Mouse (Mus musculus): ENCODE measurements around the gene Arhgap19. TPM values are rescaled to one million over a fixed set of nuclear protein-coding genes. Genes with fewer than 3 reads are reported as not detected.
A peak's percentile ranks its signal among the peaks of the same experiment; 100 is the strongest.

Arhgap19 gene
- polyA plus RNA-seq, 1 experiment from 2014 or later = 23.2 TPM

DNA sequence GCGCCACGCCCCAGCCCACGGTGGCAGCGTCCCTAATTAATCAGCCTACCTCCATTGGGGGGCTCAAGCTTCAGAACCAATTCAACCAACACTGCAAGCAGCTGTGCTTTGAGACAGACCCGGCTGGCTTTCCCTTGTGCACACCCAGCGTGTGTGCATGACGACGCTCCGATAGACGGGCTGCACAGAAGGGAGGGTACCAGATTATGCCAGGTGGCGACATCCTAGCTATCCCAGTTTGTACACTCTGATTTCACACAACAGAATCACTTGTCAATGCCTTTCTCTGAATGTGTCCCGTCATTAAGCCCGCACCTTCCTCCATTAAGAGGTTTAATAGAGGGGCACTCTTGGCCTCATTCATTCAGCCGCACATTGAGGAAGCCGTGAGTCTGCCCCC is 47.1 kb downstream of the Arhgap19 start:
- Histone ChIP-seq H3K27me3 (peaks cover 21% of the 10 kb centered on the region; the same call in 1 of the 2 replicates), H3K36me3 (no peaks in the 10 kb centered on the region), H3K4me1 (peaks cover 23% of the 10 kb centered on the region), H3K9me3 (replicated peaks) (no peaks in the 10 kb centered on the region), H3K4me2 (replicated peaks) (no peak overlapping the region), H3K9ac (no peak overlapping the region), H3K4me3 (no peak overlapping the region), H3K27ac (no peak overlapping the region)
- WGBS = 48% methylated on average over 15 of the region's 15 CpGs
- ATAC-seq (ENCODE audit: low FRiP score) = peak; percentile 44

DNA sequence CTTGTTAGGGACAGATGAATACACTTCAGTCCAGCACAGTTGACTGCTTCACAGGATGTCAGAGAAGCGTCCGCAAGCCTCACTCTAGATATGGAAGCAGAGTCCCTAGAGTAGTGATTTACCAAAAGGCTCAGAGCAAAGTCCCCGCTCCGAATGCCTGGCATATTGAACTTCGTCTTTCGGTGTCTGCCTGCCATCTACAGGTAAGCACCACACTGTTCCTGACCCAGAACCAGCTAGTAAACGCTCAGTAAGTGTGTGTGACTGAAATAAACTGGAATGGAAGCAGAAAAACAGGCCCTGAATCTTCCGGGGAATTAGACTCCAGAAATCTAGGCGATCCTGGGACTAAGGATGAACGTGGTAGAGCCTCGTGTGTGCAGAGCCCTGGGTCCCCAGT is 49.9 kb downstream of the Arhgap19 start:
- no peak for ATAC-seq (ENCODE audit: low FRiP score)
- Histone ChIP-seq H3K4me2 (replicated peaks) (no peak overlapping the region), H3K27me3 (peaks cover 24% of the 10 kb centered on the region; the same call in 1 of the 2 replicates), H3K9me3 (replicated peaks) (no peaks in the 10 kb centered on the region), H3K4me1 (peaks cover 30% of the 10 kb centered on the region), H3K4me3 (no peak overlapping the region), H3K9ac (no peak overlapping the region), H3K36me3 (no peaks in the 10 kb centered on the region), H3K27ac (no peak overlapping the region)
- WGBS = 67% methylated on average over 11 of the region's 11 CpGs

DNA sequence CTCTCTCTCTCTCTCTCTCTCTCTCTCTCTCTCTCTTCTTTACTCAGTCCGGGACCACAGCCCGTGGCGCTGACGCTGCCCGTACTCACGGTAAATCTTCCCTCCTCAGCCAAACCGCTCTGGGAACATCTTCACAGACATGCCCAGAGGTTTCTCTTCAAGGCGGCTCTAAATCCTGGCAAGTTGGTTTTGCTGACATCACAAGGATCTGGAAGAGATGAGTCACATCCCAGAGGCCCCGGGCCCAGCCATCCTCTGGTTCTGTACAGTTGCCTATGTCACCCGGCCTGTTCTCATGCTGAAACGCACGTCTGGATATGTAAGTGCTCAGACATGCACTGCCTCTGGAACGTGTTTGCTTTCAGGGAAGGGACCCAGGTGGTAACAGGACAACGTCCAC is 54.4 kb downstream of the Arhgap19 start:
- no peak overlapping the region for H3K4me2 ChIP-seq (replicated peaks)
- peaks cover 36% of the 10 kb centered on the region for H3K27me3 ChIP-seq
- H3K36me3 ChIP-seq = no peaks in the 10 kb centered on the region
- H3K9me3 ChIP-seq (replicated peaks) = no peaks in the 10 kb centered on the region
- peaks cover 66% of the 10 kb centered on the region for H3K4me1 ChIP-seq
- H3K9ac ChIP-seq = no peak overlapping the region
- H3K4me3 ChIP-seq = no peak overlapping the region
- WGBS = 90% methylated on average over 14 of the region's 14 CpGs
- H3K27ac ChIP-seq = no peak overlapping the region
- ATAC-seq (ENCODE audit: low FRiP score) = no peak

DNA sequence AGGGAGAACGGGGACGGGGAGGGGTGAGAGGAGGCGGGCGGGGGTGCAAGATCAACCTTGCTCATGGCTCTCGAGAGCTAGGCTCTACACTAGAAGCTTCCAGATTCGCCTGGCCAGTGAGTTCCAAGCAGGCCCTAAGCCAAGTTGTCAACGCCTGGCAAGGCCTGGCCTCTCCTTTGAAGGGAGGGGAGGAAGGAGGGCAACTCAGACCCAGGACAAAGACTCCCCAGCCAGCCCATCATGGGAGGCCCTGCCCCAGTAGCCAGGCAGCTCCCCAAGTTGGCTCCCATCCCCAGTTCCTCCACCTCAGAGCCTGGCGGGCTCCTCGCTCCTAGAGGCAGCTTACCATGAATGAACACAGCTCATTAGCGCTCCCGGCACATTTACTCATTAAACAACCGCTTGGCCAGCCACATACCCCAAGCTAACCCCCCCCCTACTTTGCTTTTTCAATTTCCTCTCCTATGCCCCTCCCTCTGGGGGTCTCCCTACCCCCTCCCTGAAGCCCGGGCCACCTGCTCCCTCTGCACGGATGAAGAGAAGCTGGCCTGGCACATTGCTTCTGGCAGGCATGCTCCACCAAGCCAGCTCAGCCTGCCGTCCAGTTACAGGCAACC is 55.8 kb downstream of the Arhgap19 start:
- WGBS = 33% methylated on average over 15 of the region's 15 CpGs
- Histone ChIP-seq H3K4me3 (no peak overlapping the region), H3K27ac (peak overlapping the region; percentile 81), H3K4me1 (peaks cover 70% of the 10 kb centered on the region), H3K4me2 (replicated peaks) (no peak overlapping the region), H3K9me3 (replicated peaks) (no peaks in the 10 kb centered on the region), H3K27me3 (peaks cover 41% of the 10 kb centered on the region), H3K36me3 (no peaks in the 10 kb centered on the region), H3K9ac (no peak overlapping the region)
- peak; percentile 88 for ATAC-seq (ENCODE audit: low FRiP score)

DNA sequence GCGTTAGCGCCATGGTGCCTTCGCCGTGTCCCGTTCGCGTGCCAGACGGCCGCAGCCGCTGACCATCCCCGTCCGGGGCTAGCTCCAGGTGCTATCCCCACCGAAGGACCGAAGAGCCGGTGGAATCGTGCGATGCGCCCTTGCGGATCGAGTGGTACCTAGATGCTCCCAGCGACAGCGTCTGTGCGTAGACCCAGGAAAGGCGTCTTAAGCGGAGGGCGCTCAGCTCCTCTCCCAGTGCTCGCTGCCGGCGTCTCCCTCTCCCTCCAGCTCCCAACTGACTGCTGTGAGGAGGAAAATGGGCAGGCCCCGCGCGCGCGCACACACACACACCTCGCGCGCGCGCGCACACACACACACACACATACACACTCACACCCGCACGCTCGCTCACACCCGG is 58.5 kb downstream of the Arhgap19 start, which contains the start of gene Slit1:
Gene Slit1 (minus strand): TSS at position 270 of the 400 bp plus-strand sequence.
- peak within 1 kb of the TSS; percentile 56 for H3K4me3 ChIP-seq
- H3K4me1 ChIP-seq = peaks cover 84% of the 10 kb centered on the region
- peaks cover 62% of the 10 kb centered on the region for H3K27me3 ChIP-seq
- peak; percentile 35; the same call in 1 of the 2 replicates for ATAC-seq (ENCODE audit: low FRiP score)
- WGBS = under 1% methylated on average over 42 of the region's 44 CpGs
- H3K9ac ChIP-seq = peak within 1 kb of the TSS; percentile 74
- H3K36me3 ChIP-seq = no peaks in the 10 kb centered on the region
- peak within 1 kb of the TSS; percentile 80 for H3K4me2 ChIP-seq (replicated peaks)
- H3K9me3 ChIP-seq (replicated peaks) = no peaks in the 10 kb centered on the region
- H3K27ac ChIP-seq = peak within 1 kb of the TSS; percentile 78

DNA sequence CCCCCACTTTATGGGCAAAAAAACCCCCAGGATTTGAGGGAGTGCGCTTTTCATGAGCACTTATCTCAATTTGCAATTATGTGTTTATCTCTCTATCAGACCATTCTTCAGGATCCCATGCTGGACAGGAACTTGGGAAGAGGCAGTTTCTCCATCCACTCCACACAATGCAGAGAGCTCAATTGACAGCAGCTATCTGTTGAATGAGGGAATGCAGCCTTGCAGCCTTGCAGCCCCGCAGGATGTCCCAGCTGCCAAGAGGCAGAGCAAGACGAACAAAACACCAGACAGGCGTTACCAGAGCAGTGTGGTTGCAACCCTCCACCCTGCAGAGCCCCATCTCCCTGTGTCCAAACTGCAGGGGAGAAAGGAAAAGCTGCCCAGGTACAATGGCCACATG is 63.0 kb downstream of the Arhgap19 start:
- Histone ChIP-seq H3K4me3 (no peak overlapping the region), H3K27me3 (peaks cover 84% of the 10 kb centered on the region), H3K36me3 (no peaks in the 10 kb centered on the region), H3K27ac (peak overlapping the region; percentile 70), H3K9me3 (replicated peaks) (no peaks in the 10 kb centered on the region), H3K9ac (no peak overlapping the region), H3K4me2 (replicated peaks) (peak overlapping the region; percentile 80), H3K4me1 (peaks cover 76% of the 10 kb centered on the region)
- ATAC-seq (ENCODE audit: low FRiP score) = no peak
- 19% methylated on average over 4 of the region's 4 CpGs for WGBS

DNA sequence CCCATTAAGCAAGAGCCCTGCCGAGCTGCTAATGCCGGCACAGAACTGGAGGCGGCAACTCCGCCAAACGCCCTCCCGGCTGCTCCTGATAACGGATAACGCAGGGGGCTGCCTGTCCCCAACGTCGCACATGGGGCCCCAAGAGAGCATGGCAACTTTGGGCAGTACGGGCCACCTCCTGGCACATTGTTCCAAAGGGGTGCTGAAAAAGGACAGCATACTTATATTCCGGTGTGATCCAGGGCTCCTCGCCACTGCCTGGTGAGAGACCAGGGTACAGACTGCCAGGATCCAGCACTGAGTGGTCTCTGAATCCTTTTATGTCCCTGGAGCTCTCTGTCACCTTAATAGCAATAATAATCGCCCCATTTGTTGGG is 63.4 kb downstream of the Arhgap19 start:
- H3K27me3 ChIP-seq = peaks cover 85% of the 10 kb centered on the region
- H3K9ac ChIP-seq = peak overlapping the region; percentile 46; the same call in 1 of the 2 replicates
- no peaks in the 10 kb centered on the region for H3K9me3 ChIP-seq (replicated peaks)
- 6% methylated on average over 14 of the region's 14 CpGs for WGBS
- no peaks in the 10 kb centered on the region for H3K36me3 ChIP-seq
- H3K4me3 ChIP-seq = peak overlapping the region; percentile 4; the same call in 1 of the 2 replicates
- peaks cover 71% of the 10 kb centered on the region for H3K4me1 ChIP-seq
- peak overlapping the region; percentile 70 for H3K27ac ChIP-seq
- ATAC-seq (ENCODE audit: low FRiP score) = 0 out of 2 replicates have a peak, but pooled peaks have one; percentile 3
- peak overlapping the region; percentile 80 for H3K4me2 ChIP-seq (replicated peaks)

DNA sequence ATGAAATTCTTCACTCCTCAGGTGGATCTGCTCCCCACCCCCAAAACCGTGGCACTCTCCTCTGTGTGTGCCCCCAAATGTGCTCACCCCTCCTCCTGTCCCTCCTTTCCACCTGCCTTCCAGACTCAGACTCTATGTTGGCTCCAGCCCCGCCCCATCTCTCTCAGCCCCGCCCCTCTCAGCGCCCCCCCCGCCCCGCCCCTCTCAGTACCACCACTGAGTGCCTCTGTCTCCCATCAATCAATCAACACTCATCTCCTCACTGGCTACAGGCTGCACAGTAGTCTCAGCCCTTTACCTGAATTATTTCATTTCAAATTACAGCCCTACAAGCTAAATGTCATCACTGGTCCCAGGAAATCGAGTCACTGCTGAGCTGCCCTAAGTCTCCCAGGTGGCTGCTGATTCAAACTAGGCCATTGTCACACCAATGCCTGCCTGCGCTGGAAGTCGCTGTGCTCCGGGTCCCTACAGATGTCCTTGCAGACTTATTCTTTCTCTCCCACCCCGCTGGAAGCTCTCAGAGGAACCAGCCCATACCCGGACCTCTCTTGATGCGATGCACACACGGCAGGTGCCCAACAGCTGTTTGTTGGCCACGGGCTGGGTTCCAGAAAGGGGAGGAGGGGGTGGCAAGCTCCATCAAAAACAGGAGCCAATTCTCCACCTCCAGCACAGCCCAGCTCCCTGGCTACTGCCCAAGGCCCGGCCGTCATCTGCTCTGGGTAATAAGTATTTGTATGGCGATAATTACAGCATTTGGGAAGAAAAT is 64.0 kb downstream of the Arhgap19 start:
- no peaks in the 10 kb centered on the region for H3K36me3 ChIP-seq
- peaks cover 82% of the 10 kb centered on the region for H3K27me3 ChIP-seq
- H3K4me3 ChIP-seq = peak overlapping the region; percentile 4; the same call in 1 of the 2 replicates
- peak overlapping the region; percentile 70 for H3K27ac ChIP-seq
- H3K4me2 ChIP-seq (replicated peaks) = peak overlapping the region; percentile 80
- H3K9me3 ChIP-seq (replicated peaks) = no peaks in the 10 kb centered on the region
- peak overlapping the region; percentile 46; the same call in 1 of the 2 replicates for H3K9ac ChIP-seq
- H3K4me1 ChIP-seq = peaks cover 67% of the 10 kb centered on the region
- peak; percentile 73 for ATAC-seq (ENCODE audit: low FRiP score)
- 1% methylated on average over 18 of the region's 18 CpGs for WGBS

DNA sequence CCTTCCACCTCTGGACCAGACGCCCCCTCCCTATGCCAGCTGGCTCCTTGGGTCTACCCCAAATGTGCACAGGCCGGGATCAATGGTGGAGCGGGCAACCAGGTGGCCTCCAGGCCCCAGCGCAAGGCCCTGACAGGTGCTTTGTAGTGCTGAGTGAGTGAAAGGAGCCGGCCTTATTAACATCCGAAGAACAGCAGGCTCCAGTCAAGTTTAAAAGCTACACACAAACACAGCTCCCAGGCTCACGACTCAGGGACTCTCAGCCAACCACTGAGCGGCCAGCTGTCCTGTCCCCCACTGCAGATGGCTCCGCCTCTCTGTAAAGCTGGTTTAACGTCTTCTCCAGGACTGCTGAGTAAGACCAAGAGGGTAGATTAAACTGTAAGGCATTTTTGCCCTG is 67.2 kb downstream of the Arhgap19 start:
- peaks cover 54% of the 10 kb centered on the region for H3K27me3 ChIP-seq
- peak; percentile 55 for ATAC-seq (ENCODE audit: low FRiP score)
- H3K4me1 ChIP-seq = peaks cover 42% of the 10 kb centered on the region
- H3K9me3 ChIP-seq (replicated peaks) = peaks cover 8% of the 10 kb centered on the region; the same call in 1 of the 2 replicates
- H3K4me3 ChIP-seq = no peak overlapping the region
- H3K36me3 ChIP-seq = 0 out of 2 replicates have a peak, but pooled peaks cover 3% of the 10 kb centered on the region
- H3K4me2 ChIP-seq (replicated peaks) = peak overlapping the region; percentile 15; the same call in 1 of the 2 replicates
- H3K9ac ChIP-seq = no peak overlapping the region
- WGBS = 8% methylated on average over 10 of the region's 10 CpGs
- H3K27ac ChIP-seq = peak overlapping the region; percentile 40

DNA sequence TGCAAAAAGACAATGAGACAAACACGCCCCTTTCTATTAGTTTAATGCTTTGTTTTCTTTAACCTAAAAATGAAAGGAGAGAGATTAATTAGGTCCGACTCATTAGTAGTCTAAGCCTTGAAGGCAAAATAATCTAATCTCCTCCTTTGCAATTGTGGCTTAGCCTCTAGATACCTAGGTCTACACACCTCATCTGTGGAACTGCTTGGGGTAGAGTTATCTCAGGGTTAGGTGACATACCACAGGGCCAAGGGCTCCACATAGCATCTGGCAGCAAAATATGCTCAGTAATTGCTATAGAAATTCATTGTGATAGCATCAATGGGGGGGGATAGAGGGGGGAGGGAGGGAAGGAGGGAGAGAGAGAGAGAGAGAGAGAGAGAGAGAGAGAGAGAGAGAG is 76.4 kb downstream of the Arhgap19 start:
- Histone ChIP-seq H3K4me1 (peaks cover 13% of the 10 kb centered on the region), H3K9me3 (replicated peaks) (no peaks in the 10 kb centered on the region), H3K27ac (peak overlapping the region; percentile 60; the same call in 1 of the 2 replicates), H3K4me3 (no peak overlapping the region), H3K4me2 (replicated peaks) (no peak overlapping the region), H3K9ac (no peak overlapping the region), H3K27me3 (peaks cover 4% of the 10 kb centered on the region), H3K36me3 (0 out of 2 replicates have a peak, but pooled peaks cover 15% of the 10 kb centered on the region)
- 71% methylated on average over 2 of the region's 2 CpGs for WGBS
- ATAC-seq (ENCODE audit: low FRiP score) = peak; percentile 41; the same call in 1 of the 2 replicates

DNA sequence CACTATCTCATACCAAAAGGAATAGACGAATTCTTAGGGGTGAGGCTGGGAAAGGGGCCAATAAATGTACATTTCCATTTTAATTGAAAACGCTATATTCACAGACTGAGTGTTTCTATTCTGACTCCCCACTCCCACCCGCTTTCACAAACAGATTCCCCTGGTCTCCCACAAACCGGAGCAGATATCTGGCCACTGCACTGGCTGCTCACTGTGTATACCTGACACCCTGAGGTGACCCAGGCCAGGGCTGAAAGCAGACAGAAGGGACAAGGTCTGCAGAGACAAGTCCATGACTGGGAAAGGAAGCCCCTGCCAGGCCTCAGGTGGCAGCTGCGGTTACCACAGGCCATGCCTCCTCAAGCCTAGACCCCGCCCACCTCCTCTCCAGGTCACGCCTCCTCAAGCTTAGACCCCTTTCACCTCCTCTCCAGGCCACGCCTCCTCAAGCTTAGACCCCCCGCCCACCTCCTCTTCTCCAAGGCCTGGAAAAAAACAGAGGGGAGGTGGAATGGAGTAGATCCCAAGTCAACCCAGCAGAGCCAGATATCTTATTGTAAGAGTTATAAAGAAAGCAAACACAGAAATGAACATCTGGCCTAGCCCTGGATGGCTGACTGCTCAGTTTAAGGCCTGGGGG is 76.9 kb downstream of the Arhgap19 start:
- Histone ChIP-seq H3K4me3 (no peak overlapping the region), H3K27ac (peak overlapping the region; percentile 60; the same call in 1 of the 2 replicates), H3K36me3 (0 out of 2 replicates have a peak, but pooled peaks cover 15% of the 10 kb centered on the region), H3K9ac (no peak overlapping the region), H3K9me3 (replicated peaks) (no peaks in the 10 kb centered on the region), H3K27me3 (peaks cover 4% of the 10 kb centered on the region), H3K4me2 (replicated peaks) (no peak overlapping the region), H3K4me1 (peaks cover 13% of the 10 kb centered on the region)
- peak; percentile 65 for ATAC-seq (ENCODE audit: low FRiP score)
- WGBS = 30% methylated on average over 9 of the region's 9 CpGs

DNA sequence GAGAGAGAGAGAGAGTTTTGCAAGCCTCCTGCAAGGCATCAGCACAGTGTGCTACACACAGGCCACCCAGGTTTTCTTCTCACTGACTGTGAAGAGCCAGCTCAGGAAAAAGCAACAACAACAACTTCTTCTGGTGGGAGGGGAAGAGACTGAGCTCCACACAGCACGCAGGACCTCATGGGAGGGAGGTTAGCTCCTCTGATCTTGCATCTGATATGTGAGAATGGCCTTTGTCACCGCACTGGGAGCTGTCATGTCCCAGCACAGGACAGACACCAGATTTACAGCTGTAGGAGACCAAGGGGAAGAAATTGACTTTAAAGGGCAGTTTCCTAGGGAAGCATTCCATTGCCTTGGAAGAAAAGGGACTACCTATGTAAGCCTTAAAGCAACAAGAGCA is 78.5 kb downstream of the Arhgap19 start:
- H3K27ac ChIP-seq = no peak overlapping the region
- no peaks in the 10 kb centered on the region for H3K9me3 ChIP-seq (replicated peaks)
- peaks cover 20% of the 10 kb centered on the region for H3K4me1 ChIP-seq
- ATAC-seq (ENCODE audit: low FRiP score) = no peak
- H3K36me3 ChIP-seq = 0 out of 2 replicates have a peak, but pooled peaks cover 11% of the 10 kb centered on the region
- 22% methylated on average over 2 of the region's 2 CpGs for WGBS
- no peak overlapping the region for H3K4me2 ChIP-seq (replicated peaks)
- peaks cover 12% of the 10 kb centered on the region for H3K27me3 ChIP-seq
- H3K9ac ChIP-seq = no peak overlapping the region
- H3K4me3 ChIP-seq = no peak overlapping the region
